Mouse (Mus musculus) B cell, adult 67 days (primary cell): Measurements from ENCODE around the gene Stk40. TPM values are rescaled to one million over a fixed set of nuclear protein-coding genes. Genes with fewer than 3 reads are reported as not detected.

ENCODE experiments used
- total RNA-seq, 2 experiments: library from RNA; stranded (reverse); gene quantifications; 4 replicates each; pipeline ENCODE4 v1.2.4; 2023

Gene Stk40
- 10 to 100 TPM; 37.0 to 42.5 TPM for total RNA-seq

GRCm38 (mm10) chr4:126103590-126104068 is at the start of gene Stk40:
Stk40 (plus strand) TSS chr4:126103957.

DNA sequence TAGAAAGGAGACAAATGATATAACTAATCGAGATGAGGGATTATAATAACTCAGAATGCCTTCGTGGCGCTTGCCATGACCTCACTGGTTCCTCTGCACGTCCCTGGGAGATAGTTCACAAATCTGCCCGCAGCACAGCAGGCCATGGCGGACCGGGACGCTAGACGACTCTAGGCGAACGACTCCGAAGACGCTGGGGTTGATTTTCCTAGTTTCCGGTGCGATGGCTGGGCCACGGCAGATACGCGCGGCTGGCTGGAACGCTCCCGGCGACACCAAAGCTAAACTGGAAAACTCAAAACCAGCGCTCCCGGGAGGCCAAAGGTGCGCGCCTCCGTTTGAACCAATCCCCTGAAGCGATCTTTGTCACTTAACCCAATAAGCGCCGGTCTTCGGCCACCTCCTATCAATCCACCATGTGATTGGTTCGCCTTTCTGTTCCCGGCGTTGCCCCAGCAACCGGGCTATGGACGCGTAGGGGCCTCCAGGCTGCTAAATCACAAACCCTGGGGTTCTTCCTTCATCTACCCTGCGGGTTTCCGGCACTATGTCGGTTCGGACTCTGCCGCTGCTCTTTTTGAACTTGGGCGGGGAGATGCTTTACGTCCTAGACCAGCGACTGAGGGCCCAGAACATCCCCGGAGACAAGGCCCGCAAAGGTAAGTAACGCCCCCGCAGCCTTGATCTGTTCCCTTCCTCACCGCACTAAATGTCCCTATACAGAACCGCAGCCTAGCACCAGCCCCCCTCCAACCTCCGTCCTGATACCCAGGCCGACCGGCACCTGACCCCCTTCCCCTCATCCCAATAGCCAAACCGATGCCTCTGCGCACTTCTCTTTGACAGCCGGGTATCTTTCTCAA is 45.4 kb upstream of the Stk40 start, which contains the start of gene Oscp1:
TSS of gene Oscp1 (plus strand) at position 432 of the 863 bp plus-strand sequence.

DNA sequence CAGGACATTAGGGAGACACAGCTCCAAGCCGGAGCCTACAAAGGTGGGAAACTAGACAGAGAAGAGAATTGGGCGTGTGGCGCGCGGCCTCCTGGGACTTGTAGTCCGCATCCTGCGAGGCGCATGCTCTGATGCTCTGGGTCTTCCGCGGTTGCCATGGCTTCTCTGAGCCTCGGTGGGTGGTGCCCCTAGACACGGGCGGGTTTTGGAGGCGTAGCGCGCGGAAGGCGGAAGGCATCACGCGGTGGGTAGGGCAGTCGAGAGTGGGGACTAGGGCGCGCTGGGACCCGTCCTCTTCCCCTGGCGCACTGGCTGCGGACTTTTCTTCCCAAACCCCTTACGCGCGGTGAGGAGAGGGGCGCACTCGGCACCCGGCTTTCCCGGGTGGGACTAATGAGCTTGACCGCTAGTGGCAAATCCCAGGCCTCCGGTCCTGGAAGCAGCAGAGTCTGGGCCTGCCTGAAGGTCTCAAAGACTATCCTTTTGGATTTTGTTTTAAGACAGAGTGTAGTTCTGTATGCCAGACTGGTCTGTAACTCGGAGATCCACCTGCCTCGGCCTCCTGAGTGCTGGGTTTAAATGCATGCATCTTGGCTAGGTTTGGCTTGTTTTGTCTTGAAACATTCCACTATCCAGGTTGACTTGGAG is 7.2 kb upstream of the Stk40 start, which contains the start of gene Lsm10:
TSS of gene Lsm10 (plus strand) at position 160 of the 648 bp plus-strand sequence.

GRCm38 (mm10) chr4:126147533-126148160 is 43.9 kb downstream of the Stk40 start, which contains the start of gene Eva1b:
Eva1b (plus strand) TSS chr4:126147744.

GRCm38 (mm10) chr4:126163067-126163659 is 59.4 kb downstream of the Stk40 start, which contains the start of gene Sh3d21:
Sh3d21 (minus strand) TSS chr4:126163491.

Other genes with a start within 250 kb of the Stk40 start
- gene Csf3r, start 79.4 kb upstream of the Stk40 start, total RNA-seq = 1 to 10 TPM in 1 of 2 experiments, under 1 TPM in 1; 0.62 to 2.0 TPM
- 10 to 100 TPM; 45.5 to 48.2 TPM for gene Mrps15, start 57.0 kb upstream of the Stk40 start, total RNA-seq
- under 1 TPM in 1 of 2 experiments, not detected in 1; 0.15 TPM for gene Oscp1, start 45.4 kb upstream of the Stk40 start, total RNA-seq
- gene Lsm10, start 7.3 kb upstream of the Stk40 start, total RNA-seq = 10 to 100 TPM; 17.1 to 19.2 TPM
- gene Eva1b, start 43.8 kb downstream of the Stk40 start, total RNA-seq = 1 to 10 TPM; 4.4 to 5.0 TPM
- 1 to 10 TPM in 1 of 2 experiments, under 1 TPM in 1; 0.95 to 1.3 TPM for gene Sh3d21, start 59.5 kb downstream of the Stk40 start, total RNA-seq
- 100 to 1,000 TPM; 542 to 583 TPM for gene Thrap3, start 98.8 kb downstream of the Stk40 start, total RNA-seq
- 10 to 100 TPM; 42.4 to 50.6 TPM for gene Map7d1, start 152.4 kb downstream of the Stk40 start, total RNA-seq
- 10 to 100 TPM; 32.8 to 49.4 TPM for gene Trappc3, start 158.4 kb downstream of the Stk40 start, total RNA-seq
- not detected for gene Col8a2, start 182.8 kb downstream of the Stk40 start, total RNA-seq
- 10 to 100 TPM; 43.8 to 47.9 TPM for gene Adprhl2, start 217.7 kb downstream of the Stk40 start, total RNA-seq
- gene Tekt2, start 221.7 kb downstream of the Stk40 start, total RNA-seq = 1 to 10 TPM in 1 of 2 experiments, not detected in 1; 1.1 TPM